Mouse (Mus musculus) testis, adult 2 months (tissue): Measurements from ENCODE around the gene Terb2.

Experiments
- CTCF ChIP-seq: fragments of 200-500 bp; IDR thresholded peaks from 2 replicates; pipeline ENCODE4 v1.5.1; 2012; ENCODE audit warnings: low read depth, mild to moderate bottlenecking, inconsistent platforms, low read length, moderate library complexity; ENCODE audit not compliant: control insufficient read depth, insufficient read depth, insufficient replicate concordance
- POLR2A ChIP-seq: fragments of 200-500 bp; IDR thresholded peaks from 2 replicates; pipeline ENCODE4 v1.6.1; 2012; ENCODE audit warnings: low read depth, mild to moderate bottlenecking, inconsistent platforms, low read length, moderate library complexity; ENCODE audit not compliant: control insufficient read depth

DNA sequence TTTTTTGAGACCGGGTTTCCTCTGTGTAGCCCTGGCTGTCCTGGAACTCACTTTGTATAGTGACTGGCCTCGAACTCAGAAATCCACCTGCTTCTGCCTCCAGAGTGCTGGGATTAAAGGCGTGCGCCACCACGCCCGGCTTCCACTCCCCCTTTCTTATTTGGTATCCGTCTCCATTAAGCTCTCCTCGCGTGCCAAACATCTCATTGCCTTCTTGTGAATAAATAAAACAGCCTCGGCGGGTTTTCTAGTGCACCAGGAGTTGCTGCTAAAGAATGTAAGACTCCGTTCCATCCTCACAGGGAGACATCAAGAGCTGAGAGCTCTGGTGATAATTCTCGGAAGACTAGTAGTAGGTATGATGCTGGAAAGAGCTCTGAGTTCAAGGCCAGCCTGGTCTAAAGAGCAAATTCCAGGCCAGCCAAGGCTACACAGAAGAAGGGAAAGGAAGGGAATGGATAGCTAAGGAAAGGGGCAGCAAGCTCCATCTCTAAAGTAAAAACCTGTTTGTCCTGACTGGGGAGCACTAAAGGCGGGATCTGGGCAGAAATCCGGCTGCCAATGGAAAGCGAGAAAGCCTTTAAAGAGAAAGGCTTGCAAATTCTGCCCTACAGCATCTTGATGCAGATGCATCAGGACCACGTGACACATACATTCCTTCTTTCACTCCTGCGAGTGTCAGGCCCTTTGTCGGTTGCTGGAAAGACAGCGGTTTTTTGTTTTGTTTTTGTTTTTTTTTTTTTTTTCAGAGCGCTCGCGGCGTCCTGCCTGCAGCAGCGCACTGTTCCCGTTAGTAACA lies 47.9 kb downstream of the Terb2 start:
- TF ChIP-seq CTCF, result no peak
- no peak for TF ChIP-seq POLR2A
